Mouse (Mus musculus): ENCODE results near the gene Il12rb2.

Il12rb2 gene

GRCm38 (mm10) chr6:67282897-67283296, 93.1 kb downstream of the Il12rb2 start:
- WGBS, result 76% methylated on average over 1 of the region's 1 CpGs

- 70% methylated on average over 9 of the region's 9 CpGs for WGBS
Observed at GRCm38 (mm10) chr6:67281614-67282197, 94.3 kb downstream of the Il12rb2 start.

GRCm38 (mm10) chr6:67277944-67278343, 98.0 kb downstream of the Il12rb2 start:
- WGBS, result 61% methylated on average over 5 of the region's 5 CpGs

- WGBS, result 31% methylated on average over 2 of the region's 2 CpGs
Observed at GRCm38 (mm10) chr6:67269459-67269858, 106.5 kb downstream of the Il12rb2 start.

GRCm38 (mm10) chr6:67268983-67269382, 107.0 kb downstream of the Il12rb2 start:
- WGBS, result 32% methylated on average over 1 of the region's 1 CpGs

- 0% methylated on average over 2 of the region's 2 CpGs for WGBS
Observed at GRCm38 (mm10) chr6:67268245-67268612, 107.8 kb downstream of the Il12rb2 start.

GRCm38 (mm10) chr6:67267408-67268244, 108.4 kb downstream of the Il12rb2 start:
- WGBS, result under 1% methylated on average over 63 of the region's 65 CpGs

GRCm38 (mm10) chr6:67266664-67267407, 109.2 kb downstream of the Il12rb2 start:
- WGBS, result under 1% methylated on average over 68 of the region's 68 CpGs

GRCm38 (mm10) chr6:67266159-67266657, 109.8 kb downstream of the Il12rb2 start:
- WGBS, result under 1% methylated on average over 23 of the region's 23 CpGs

- 91% methylated on average over 7 of the region's 7 CpGs for WGBS
Observed at GRCm38 (mm10) chr6:67264935-67265334, 111.1 kb downstream of the Il12rb2 start.

GRCm38 (mm10) chr6:67251095-67251494, 124.9 kb downstream of the Il12rb2 start:
- 95% methylated on average over 4 of the region's 4 CpGs for WGBS

GRCm38 (mm10) chr6:67244451-67244850, 131.5 kb downstream of the Il12rb2 start:
- WGBS, result 90% methylated on average over 5 of the region's 5 CpGs

- 93% methylated on average over 7 of the region's 7 CpGs for WGBS
Observed at GRCm38 (mm10) chr6:67243765-67244420, 132.1 kb downstream of the Il12rb2 start.

Data from cerebral cortex, adult 2 months (tissue).